Mouse (Mus musculus): ENCODE data around the gene Neurod2. TPM values are rescaled to one million over a fixed set of nuclear protein-coding genes. Genes with fewer than 3 reads are reported as not detected.

The Neurod2 gene
- total RNA-seq, 1 experiment: not detected

GRCm38 (mm10) chr11:98330745-98331204, 1.3 kb upstream of the Neurod2 start:
- Histone ChIP-seq H3K4me3 (ENCODE audit: insufficient read depth in 1 of 2, low read depth in 1 of 2, low read length in 2 of 2, poor library complexity in 1 of 2, severe bottlenecking in 1 of 2) (no peak overlapping the region), H3K9me3 (ENCODE audit: control insufficient read depth, insufficient read depth, low read depth, low read length) (no peaks in the 10 kb centered on the region), H3K9ac (ENCODE audit: insufficient read depth, low read depth, low read length, poor library complexity, severe bottlenecking) (no peak overlapping the region), H3K4me1 (ENCODE audit: control insufficient read depth in 2 of 2, insufficient read depth in 2 of 2, low read length in 2 of 2, poor library complexity in 1 of 2) (peaks cover 0 to 15% of the 10 kb centered on the region in 2 experiments; a peak in 2 of 4 replicates), H3K27ac (ENCODE audit: insufficient read depth, low read depth, low read length, poor library complexity, severe bottlenecking) (no peak overlapping the region), H3K36me3 (ENCODE audit: control insufficient read depth, insufficient read depth, low read length, poor library complexity, severe bottlenecking) (no peaks in the 10 kb centered on the region)
- no peak for DNase-seq (ENCODE audit: low read depth, low spot score)
- TF ChIP-seq ZNF384 (IDR thresholded peaks at IDR 0.05; ENCODE audit: low read depth, low read length) (no peak), MAFK (IDR thresholded peaks at IDR 0.05; ENCODE audit: insufficient read depth, low read depth, low read length) (no peak), CHD2 (IDR thresholded peaks at IDR 0.05; ENCODE audit: low read depth, low read length) (no peak), ZC3H11A (IDR thresholded peaks at IDR 0.05; ENCODE audit: borderline replicate concordance, low read depth, low read length) (no peak), HCFC1 (IDR thresholded peaks at IDR 0.05; ENCODE audit: borderline replicate concordance, insufficient read depth, low read length) (no peak)
- in situ Hi-C loops (cut with MboI; ENCODE audit: low sequenced_read_pairs in 2 of 2, unreplicated experiment in 2 of 2): no loop called here

GRCm38 (mm10) chr11:98329960-98330744, 704 bp upstream of the Neurod2 start:
- no peaks in the 10 kb centered on the region for H3K36me3 ChIP-seq (ENCODE audit: control insufficient read depth, insufficient read depth, low read length, poor library complexity, severe bottlenecking)
- no peak overlapping the region for H3K9ac ChIP-seq (ENCODE audit: insufficient read depth, low read depth, low read length, poor library complexity, severe bottlenecking)
- TF ChIP-seq MAFK (IDR thresholded peaks at IDR 0.05; ENCODE audit: insufficient read depth, low read depth, low read length) (no peak), HCFC1 (IDR thresholded peaks at IDR 0.05; ENCODE audit: borderline replicate concordance, insufficient read depth, low read length) (no peak), CHD2 (IDR thresholded peaks at IDR 0.05; ENCODE audit: low read depth, low read length) (no peak), ZNF384 (IDR thresholded peaks at IDR 0.05; ENCODE audit: low read depth, low read length) (no peak), ZC3H11A (IDR thresholded peaks at IDR 0.05; ENCODE audit: borderline replicate concordance, low read depth, low read length) (no peak)
- H3K9me3 ChIP-seq (ENCODE audit: control insufficient read depth, insufficient read depth, low read depth, low read length): no peaks in the 10 kb centered on the region
- no peak overlapping the region for H3K4me3 ChIP-seq (ENCODE audit: insufficient read depth in 1 of 2, low read depth in 1 of 2, low read length in 2 of 2, poor library complexity in 1 of 2, severe bottlenecking in 1 of 2)
- H3K4me1 ChIP-seq (ENCODE audit: control insufficient read depth in 2 of 2, insufficient read depth in 2 of 2, low read length in 2 of 2, poor library complexity in 1 of 2): peaks cover 0 to 15% of the 10 kb centered on the region in 2 experiments; a peak in 2 of 4 replicates
- in situ Hi-C loops (cut with MboI; ENCODE audit: low sequenced_read_pairs in 2 of 2, unreplicated experiment in 2 of 2): no loop called here
- H3K27ac ChIP-seq (ENCODE audit: insufficient read depth, low read depth, low read length, poor library complexity, severe bottlenecking): no peak overlapping the region
- DNase-seq (ENCODE audit: low read depth, low spot score): no peak

- Histone ChIP-seq H3K36me3 (ENCODE audit: control insufficient read depth, insufficient read depth, low read length, poor library complexity, severe bottlenecking) (no peaks in the 10 kb centered on the region), H3K9me3 (ENCODE audit: control insufficient read depth, insufficient read depth, low read depth, low read length) (no peaks in the 10 kb centered on the region), H3K27ac (ENCODE audit: insufficient read depth, low read depth, low read length, poor library complexity, severe bottlenecking) (no peak overlapping the region), H3K4me3 (ENCODE audit: insufficient read depth in 1 of 2, low read depth in 1 of 2, low read length in 2 of 2, poor library complexity in 1 of 2, severe bottlenecking in 1 of 2) (peak overlapping the region; percentile 47 to 56; a peak in 3 of 4 replicates), H3K9ac (ENCODE audit: insufficient read depth, low read depth, low read length, poor library complexity, severe bottlenecking) (peak overlapping the region; percentile 8), H3K4me1 (ENCODE audit: control insufficient read depth in 2 of 2, insufficient read depth in 2 of 2, low read length in 2 of 2, poor library complexity in 1 of 2) (peaks cover 0 to 4% of the 10 kb centered on the region in 2 experiments; a peak in 1 of 4 replicates)
- DNase-seq (ENCODE audit: low read depth, low spot score): no peak
- TF ChIP-seq ZC3H11A (IDR thresholded peaks at IDR 0.05; ENCODE audit: borderline replicate concordance, low read depth, low read length): no peak
- TF ChIP-seq MAFK (IDR thresholded peaks at IDR 0.05; ENCODE audit: insufficient read depth, low read depth, low read length): no peak
- no peak for TF ChIP-seq ZNF384 (IDR thresholded peaks at IDR 0.05; ENCODE audit: low read depth, low read length)
- TF ChIP-seq CHD2 (IDR thresholded peaks at IDR 0.05; ENCODE audit: low read depth, low read length): no peak
- no peak for TF ChIP-seq HCFC1 (IDR thresholded peaks at IDR 0.05; ENCODE audit: borderline replicate concordance, insufficient read depth, low read length)
- in situ Hi-C loops (cut with MboI; ENCODE audit: low sequenced_read_pairs in 2 of 2, unreplicated experiment in 2 of 2): no loop called here
These were observed 928 bp downstream of the Neurod2 start for GRCm38 (mm10) chr11:98328371-98329069.

GRCm38 (mm10) chr11:98328031-98328370, 1.4 kb downstream of the Neurod2 start:
- Histone ChIP-seq H3K4me1 (ENCODE audit: control insufficient read depth in 2 of 2, insufficient read depth in 2 of 2, low read length in 2 of 2, poor library complexity in 1 of 2) (peaks cover 0 to 4% of the 10 kb centered on the region in 2 experiments; a peak in 1 of 4 replicates), H3K9me3 (ENCODE audit: control insufficient read depth, insufficient read depth, low read depth, low read length) (no peaks in the 10 kb centered on the region), H3K27ac (ENCODE audit: insufficient read depth, low read depth, low read length, poor library complexity, severe bottlenecking) (no peak overlapping the region), H3K4me3 (ENCODE audit: insufficient read depth in 1 of 2, low read depth in 1 of 2, low read length in 2 of 2, poor library complexity in 1 of 2, severe bottlenecking in 1 of 2) (peak overlapping the region; percentile 47 to 56; a peak in 2 of 4 replicates), H3K36me3 (ENCODE audit: control insufficient read depth, insufficient read depth, low read length, poor library complexity, severe bottlenecking) (no peaks in the 10 kb centered on the region), H3K9ac (ENCODE audit: insufficient read depth, low read depth, low read length, poor library complexity, severe bottlenecking) (no peak overlapping the region)
- in situ Hi-C loops (cut with MboI; ENCODE audit: low sequenced_read_pairs in 2 of 2, unreplicated experiment in 2 of 2): no loop called here
- no peak for DNase-seq (ENCODE audit: low read depth, low spot score)
- TF ChIP-seq HCFC1 (IDR thresholded peaks at IDR 0.05; ENCODE audit: borderline replicate concordance, insufficient read depth, low read length) (no peak), CHD2 (IDR thresholded peaks at IDR 0.05; ENCODE audit: low read depth, low read length) (no peak), ZNF384 (IDR thresholded peaks at IDR 0.05; ENCODE audit: low read depth, low read length) (no peak), MAFK (IDR thresholded peaks at IDR 0.05; ENCODE audit: insufficient read depth, low read depth, low read length) (no peak), ZC3H11A (IDR thresholded peaks at IDR 0.05; ENCODE audit: borderline replicate concordance, low read depth, low read length) (no peak)
